Mouse (Mus musculus): ENCODE results near the gene Rasgrp4.

The Rasgrp4 gene

DNA sequence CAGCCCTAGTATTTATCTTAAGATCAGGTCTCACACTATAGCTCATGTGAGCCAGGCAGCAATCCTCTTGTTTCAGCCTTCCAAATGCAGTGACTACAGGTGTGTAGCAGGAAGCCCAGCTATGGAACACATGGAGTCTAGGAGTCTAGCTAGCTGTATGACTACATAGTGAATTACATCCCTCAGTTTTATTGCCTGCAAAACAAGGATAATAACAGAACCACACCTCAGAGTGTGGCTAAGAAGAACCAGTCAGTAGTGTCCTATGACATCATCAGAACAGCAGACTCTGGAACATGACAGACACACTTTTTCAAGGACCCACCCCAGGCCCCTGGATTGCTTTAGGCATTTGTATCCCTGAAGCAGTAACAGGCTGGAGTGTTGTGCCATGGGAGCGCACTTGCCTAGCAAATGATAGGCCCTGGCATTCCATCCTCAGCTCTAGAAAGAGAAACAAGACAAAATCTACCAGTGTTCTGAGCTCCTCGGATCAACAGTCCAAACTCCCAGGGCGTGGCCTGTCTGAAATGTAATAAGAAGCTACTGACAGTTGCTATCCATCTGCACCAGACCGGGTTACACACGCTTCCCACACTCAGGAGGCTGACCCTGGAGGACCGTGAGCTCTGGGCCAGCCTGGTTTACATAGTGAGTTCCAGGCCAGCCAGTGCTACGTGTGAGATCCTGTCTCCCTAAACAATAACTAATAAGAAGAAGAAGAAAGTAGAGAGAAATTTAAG lies 12.1 kb downstream of the Rasgrp4 start:
- no peak for DNase-seq (ENCODE audit: low read depth, low spot score)

DNA sequence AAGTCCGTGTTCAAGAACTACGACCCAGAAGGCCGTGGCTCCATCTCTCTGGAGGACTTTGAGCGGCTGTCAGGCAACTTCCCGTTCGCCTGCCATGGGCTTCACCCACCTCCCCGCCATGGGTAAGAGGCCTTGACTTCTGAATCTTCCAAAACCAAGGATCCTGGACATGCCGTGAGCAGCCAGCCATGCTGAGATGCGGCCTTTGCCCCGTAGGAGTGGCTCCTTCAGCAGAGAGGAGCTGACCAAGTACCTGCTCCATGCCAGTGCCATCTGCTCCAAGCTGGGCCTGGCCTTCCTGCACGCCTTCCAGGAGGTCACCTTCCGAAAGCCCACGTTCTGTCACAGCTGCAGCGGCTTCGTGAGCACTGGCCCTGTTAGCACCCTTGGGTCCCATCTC lies 14.1 kb downstream of the Rasgrp4 start:
- no peak for DNase-seq (ENCODE audit: low read depth, low spot score)

- no peak for DNase-seq (ENCODE audit: low read depth, low spot score)
Measured at GRCm38 (mm10) chr7:29151486-29151885, 16.8 kb downstream of the Rasgrp4 start.

DNA sequence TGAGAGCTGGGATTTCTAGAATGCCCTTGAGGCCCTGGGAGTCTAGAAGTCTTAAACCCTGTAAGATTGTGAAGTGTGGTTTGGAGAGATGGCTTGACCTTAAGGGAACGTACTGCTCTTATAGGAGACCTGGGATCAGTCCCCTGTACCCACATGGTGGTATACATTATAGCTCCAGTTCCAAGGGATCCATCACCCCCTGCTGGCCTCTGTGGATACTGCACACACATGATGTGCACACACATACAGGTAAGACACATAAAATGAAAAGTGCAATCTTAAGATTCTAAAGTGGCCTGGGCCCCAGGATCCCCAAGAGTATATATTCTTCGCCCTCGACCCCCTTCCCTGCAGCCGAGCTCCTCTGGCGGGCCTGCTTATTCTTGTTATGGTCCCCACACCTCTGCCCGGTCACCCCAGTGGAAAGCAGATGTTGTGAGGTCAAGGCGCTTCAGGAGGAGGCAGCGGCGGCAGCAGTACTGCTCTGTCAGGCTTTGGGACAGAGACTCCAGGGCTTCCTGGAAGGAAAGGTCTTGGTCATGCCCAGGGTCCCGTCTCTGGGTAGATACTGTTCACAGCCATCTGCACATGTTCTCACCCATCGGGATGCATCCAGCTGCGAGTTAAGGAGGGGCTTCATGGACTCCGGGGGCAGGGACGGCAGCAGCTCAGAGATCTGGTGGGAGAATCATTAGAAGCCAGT lies 19.5 kb downstream of the Rasgrp4 start:
- DNase-seq (ENCODE audit: low read depth, low spot score): no peak

GRCm38 (mm10) chr7:29155196-29155837 lies 20.7 kb downstream of the Rasgrp4 start:
- peak; percentile 86 for DNase-seq (ENCODE audit: low read depth, low spot score)

DNA sequence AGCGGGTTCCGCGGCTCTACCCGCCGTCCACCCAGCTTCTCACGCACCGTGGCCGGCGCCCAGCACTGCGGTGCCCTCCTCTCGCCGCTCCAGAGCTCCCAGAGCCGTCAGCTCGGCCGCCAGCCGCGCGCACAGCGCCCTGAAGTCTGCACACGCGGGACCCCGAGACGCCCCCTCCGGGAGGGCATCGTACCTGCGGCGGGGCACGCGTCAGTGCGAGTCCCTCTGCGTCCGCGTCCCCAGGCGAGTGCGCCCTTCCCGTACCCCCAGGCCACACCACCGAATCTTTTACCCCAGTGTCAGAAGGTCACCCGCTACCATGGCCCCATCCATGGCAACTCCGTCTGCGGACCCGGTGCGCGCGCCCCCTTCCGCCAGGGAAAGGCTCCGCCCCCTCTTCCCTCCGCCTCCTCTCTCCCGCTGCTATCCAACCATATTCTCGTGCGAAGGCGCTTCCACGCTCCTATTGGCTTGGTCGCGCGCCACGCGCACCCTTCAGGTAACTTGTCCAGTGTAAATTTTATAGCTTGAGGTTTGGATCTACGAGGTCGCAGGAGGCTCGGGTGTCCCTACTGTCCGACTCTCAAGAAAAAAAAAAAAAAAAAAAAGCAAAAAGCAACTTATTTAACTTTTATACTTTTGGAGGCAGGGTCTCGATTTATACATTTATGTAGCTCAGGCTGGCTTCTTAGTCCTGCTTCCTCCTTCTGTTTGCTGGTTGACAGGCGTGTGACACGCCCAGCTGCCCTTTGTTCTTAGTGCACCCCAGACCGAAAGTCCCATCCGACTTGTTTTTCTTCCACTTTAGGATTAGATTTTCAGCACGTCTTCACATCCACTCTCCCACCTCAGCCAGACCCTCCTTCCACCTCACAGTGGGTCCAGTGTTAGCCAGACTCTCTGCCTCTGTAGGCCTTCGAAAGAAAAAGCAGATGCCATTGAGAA lies 21.5 kb downstream of the Rasgrp4 start, which contains the start of gene Fam98c:
Gene Fam98c (minus strand): TSS at position 397 of the 945 bp plus-strand sequence.
- peak; percentile 86 for DNase-seq (ENCODE audit: low read depth, low spot score)

DNA sequence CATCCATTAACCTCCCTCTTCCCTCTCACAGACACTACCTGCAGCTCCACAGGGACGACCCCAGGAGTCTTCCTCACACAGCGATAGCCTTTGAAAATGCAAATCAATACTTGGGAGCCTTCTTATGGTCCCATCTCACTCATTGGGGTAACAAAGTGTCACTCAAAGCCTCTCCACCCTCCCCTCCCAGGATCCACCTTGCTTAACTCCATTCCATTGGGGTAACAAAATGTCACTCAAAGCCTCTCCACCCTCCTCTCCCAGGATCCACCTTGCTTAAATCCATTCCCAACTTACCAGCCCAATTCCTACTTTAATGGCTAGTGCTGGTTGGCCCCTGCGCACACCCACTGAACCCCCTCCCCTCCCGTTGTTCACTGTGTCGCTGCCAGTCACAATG lies 23.6 kb downstream of the Rasgrp4 start:
- DNase-seq (ENCODE audit: low read depth, low spot score): no peak

GRCm38 (mm10) chr7:29162294-29162693 lies 27.6 kb downstream of the Rasgrp4 start:
- DNase-seq (ENCODE audit: low read depth, low spot score): no peak

- peak; percentile 33 for DNase-seq (ENCODE audit: low read depth, low spot score)
Measured at GRCm38 (mm10) chr7:29162750-29163525, 28.3 kb downstream of the Rasgrp4 start.

DNA sequence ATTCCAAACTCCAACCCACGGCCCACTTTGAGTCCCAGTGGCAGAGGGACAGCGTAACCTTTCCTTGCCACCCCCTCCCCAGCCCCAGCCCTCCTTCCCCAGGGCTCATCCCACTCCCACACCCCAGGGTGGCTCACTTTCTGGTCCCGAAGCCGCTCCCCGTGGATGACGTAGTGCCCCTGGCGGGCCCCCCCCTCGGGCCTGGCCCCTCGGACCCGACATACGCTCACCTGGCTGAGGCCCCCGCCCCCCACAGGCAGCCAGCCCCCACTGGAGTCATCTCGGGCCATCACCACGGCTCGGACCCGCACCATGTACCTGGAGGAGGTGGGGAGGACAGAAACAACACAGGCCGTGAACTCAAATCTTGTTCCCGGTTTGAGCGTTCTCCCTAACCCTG lies 33.0 kb downstream of the Rasgrp4 start:
- no peak for DNase-seq (ENCODE audit: low read depth, low spot score)

DNA sequence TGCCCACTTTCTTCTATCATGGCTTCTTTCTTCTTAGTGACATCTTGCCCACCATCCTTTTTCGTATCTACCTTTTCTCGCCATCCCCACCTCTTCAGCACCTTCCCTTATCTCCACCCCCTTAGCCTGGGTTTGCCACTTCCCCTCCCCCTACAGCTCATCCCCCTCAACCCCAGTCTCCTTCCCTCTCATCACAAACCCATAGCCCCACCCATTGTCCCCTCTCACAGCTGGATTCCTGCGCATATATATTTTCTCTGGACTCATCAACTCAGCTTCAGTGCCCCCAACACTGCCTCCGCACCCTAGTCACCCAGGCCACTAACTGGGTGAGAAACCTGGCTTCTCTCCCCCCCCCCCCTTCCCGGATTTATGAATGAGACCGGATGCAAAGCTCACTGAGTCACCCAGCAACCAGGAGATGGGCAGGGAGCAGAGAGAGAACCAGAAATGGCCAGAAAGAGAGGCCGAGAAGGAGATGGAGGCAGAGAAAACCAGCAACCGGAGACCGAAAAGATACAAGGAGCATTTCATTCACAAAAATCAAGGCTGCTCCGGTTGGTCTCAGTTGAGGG lies 33.6 kb downstream of the Rasgrp4 start:
- no peak for DNase-seq (ENCODE audit: low read depth, low spot score)

DNA sequence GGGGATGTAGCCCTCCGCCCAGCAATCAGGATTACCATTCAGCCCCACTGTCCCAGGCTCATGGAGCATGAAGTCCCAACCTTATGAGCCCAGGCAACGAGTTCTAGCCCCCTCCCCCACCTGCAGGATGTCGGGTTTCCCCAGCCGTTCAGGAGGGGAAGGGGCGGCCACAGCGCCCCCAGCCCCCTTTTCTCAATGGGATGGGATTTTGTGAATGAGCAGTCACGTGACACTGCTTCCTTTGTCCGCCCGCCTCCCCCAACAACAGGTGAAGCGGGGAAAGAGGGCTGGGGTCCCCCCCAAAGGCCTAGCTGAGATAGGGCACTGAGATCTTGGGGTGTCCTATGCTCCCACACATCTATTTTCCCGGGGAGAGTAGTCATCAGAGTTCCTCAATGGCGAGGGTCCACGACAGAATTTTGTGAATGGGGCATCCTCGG lies 34.2 kb downstream of the Rasgrp4 start:
- peak; percentile 61 for DNase-seq (ENCODE audit: low read depth, low spot score)

DNA sequence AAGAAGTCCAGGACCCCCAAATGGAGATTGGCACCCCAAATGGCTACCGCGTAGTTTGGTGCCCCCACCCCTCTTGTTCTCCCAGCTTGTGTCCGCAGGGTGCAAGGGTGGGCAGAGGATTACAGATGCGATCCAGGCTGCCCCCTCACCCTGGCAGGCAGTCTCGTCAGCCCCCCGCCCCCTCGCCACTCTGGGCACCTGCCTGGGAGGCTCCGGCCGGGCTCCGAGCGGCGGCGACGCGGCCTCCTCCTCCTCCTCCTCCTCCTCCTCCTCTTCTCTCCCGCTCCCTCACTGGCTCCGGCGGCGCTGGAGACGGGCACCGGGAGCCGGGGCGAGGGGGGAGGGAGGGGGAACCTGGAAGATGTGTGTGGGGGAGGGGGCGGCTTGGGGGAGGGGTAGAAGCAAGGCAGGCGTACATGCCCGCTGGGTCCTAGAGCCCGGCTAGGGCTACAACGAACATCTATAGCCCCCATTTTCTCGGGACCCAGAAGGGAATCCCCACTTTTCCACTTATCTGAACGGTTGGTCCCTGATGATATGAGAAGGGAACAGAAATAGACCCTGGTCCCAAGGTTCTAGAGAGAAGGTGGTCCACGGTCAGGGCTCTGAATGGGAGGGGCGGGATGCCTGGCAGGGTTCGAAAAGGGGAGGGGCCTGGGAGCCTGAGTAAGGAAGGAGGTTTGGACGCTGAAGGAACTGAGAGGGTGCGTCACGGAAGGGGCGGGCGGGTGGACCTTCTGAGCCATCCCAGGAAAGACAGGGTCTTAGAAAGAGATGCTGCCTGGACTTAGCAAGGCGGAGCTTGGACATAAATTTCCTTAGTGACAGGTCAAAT lies 34.8 kb downstream of the Rasgrp4 start:
- peak; percentile 90 for DNase-seq (ENCODE audit: low read depth, low spot score)

DNA sequence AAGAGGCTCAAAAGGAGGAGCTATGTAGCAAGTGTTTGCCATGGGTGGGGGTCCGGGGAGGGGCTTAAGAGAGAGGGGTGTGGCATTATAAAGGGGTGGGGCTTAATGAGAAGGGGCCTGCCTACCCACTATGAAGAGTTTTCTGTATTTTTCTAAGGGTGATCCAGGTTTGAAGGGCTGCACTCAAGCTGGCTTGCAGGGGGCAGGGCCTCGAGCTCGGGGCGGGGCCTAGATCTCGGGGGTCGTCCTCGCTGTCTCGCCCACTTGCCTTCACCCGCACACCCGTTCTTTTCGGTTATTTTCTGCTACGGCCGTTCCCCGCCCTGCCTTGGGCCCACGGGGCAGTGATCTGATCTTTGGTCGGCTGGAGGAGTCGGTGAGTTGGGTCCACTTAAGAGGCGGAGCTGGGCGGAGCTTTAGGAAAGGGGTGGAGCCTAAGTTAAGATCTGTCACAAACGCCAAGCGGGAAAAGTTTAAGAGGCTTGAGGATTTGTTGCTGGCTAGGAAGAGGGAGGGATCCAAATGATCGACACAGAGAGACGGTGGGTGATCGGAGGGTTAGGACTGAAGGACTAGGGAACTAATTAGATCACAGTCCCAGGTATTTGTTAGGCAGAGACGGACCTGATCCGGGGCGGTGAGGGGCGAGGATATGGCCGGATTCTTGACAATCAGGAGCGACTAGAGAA lies 35.6 kb downstream of the Rasgrp4 start, which contains the start of the genes Ggn and Spred3:
Gene Ggn (plus strand): TSS at position 145 of the 689 bp plus-strand sequence.
Gene Spred3 (minus strand): TSS at position 346 of the 689 bp plus-strand sequence.
- DNase-seq (ENCODE audit: low read depth, low spot score): peak; percentile 73

DNA sequence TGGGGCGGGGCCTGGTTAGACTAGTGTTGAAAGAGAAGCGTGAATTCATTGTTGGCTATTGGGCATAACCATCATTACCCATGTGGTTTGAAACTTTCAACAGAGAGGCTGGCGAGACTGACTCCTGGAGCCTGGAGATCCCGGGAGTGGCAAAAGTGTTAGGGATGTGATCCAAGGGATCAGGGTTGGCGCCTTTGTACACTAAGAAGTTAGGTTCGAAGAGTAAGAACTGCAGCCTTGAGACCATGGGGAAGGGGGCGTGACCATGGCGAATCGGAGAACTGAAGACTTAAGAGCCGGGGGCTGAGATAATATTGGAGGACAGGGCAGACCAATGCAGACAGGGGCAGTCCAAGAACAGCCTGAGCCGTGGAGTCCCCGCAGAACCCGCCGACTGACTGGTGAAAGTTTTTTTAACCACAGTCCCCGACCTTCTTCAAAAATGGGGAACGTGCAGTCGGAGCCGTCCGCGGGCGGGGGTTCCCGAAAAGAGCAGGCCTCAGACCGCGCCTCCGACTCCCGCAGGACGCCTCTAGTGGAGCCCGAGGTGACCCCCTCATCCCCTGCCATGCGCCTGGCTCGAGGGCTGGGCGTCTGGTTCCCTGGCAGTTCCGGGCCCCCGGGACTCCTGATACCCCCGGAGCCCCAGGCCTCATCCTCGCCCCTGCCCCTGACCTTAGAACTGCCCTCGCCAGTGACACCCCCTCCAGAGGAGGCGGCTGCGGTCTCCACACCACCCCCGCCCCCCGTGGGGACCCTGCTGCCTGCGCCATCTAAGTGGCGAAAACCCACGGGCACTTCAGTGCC lies 36.3 kb downstream of the Rasgrp4 start:
- DNase-seq (ENCODE audit: low read depth, low spot score): no peak

DNA sequence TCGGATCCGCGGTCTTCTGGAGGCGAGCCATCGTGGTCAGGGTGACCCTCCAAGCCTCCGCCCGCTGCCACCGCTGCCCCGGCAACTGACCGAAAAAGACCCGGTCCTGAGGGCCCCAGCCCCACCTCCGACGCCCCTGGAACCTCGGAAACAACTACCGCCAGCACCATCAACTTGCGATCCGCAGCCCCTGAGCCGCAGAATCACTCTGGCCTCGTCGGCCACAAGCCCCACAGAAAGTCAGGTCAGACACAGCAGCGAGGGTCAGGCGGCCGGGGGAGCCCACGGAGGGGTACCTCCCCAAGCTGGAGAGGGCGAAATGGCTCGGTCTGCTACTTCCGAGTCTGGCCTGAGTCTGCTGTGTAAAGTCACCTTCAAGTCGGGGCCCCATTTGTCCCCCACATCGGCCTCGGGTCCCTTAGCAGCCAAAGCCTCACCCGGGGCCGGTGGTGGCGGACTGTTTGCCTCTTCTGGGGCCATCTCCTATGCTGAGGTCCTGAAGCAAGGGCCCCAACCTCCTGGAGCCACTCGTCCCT lies 37.0 kb downstream of the Rasgrp4 start:
- DNase-seq (ENCODE audit: low read depth, low spot score): no peak

DNA sequence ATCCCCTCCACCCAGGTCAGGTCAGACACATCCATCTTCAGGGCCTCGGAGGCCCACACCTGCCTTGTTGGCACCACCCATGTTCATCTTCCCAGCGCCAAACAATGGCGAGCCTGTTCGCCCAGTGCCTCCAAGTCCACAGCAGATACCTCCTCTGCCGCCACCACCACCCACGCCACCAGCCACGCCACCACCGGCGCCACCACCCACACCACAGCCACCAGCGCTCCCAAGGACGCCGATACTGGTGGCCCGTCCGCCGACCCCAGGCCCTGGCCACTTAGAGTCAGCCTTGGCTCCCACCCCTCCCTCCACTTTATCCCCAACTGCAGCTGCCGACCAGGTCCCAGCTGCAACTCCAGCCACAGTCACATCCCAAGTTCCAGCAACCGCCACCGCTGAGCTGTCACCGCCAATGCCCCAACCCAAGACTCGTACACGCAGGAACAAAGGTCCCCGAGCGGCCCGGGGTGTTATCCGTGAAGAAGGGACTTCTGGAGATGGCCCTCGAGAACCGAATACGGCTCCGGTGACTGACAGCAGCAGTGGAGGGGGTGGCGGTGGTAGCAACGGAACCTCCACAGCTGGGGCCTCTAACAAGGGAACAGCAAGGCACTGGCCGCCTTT lies 37.9 kb downstream of the Rasgrp4 start:
- no peak for DNase-seq (ENCODE audit: low read depth, low spot score)

Data from mesoderm, embryonic 11.5 days (tissue).